Mouse (Mus musculus) myocyte (in vitro differentiated cells): ENCODE measurements around the gene Usf3. TPM values are rescaled to one million over a fixed set of nuclear protein-coding genes. Genes with fewer than 3 reads are reported as not detected.

ENCODE experiments used
- H3K27me3 ChIP-seq: one replicate; pipeline ENCODE4 v1.6.1; 2011; ENCODE audit not compliant: control insufficient read depth, insufficient read depth, insufficient read length
- H3K36me3 ChIP-seq: one replicate; pipeline ENCODE4 v1.6.1; 2011; ENCODE audit not compliant: control insufficient read depth, insufficient read depth
- H3K4me2 ChIP-seq: one replicate; pipeline ENCODE4 v1.6.1; 2011; ENCODE audit warnings: low read depth, control low read depth
- H3K4me3 ChIP-seq: one replicate; pipeline ENCODE4 v1.5.1; 2011; ENCODE audit warnings: mild to moderate bottlenecking, control low read depth, moderate library complexity
- H3K79me2 ChIP-seq: one replicate; pipeline ENCODE4 v1.6.1; 2011; ENCODE audit not compliant: control insufficient read depth, insufficient read depth
- H3ac ChIP-seq: one replicate; pipeline ENCODE4 v1.6.1; 2011; ENCODE audit not compliant: control insufficient read depth, insufficient read length
- CEBPB ChIP-seq: IDR thresholded peaks from 2 replicates; pipeline ENCODE4 v1.6.1; 2011; ENCODE audit warnings: mild to moderate bottlenecking, moderate library complexity; ENCODE audit not compliant: poor library complexity, insufficient read depth, severe bottlenecking
- E2F4 ChIP-seq: IDR thresholded peaks from one replicate; pipeline ENCODE4 v1.6.1; 2011; ENCODE audit warnings: mild to moderate bottlenecking, control low read depth, moderate library complexity; ENCODE audit not compliant: insufficient read depth
- MAX ChIP-seq: IDR thresholded peaks from one replicate; pipeline ENCODE4 v1.6.1; 2011; ENCODE audit warnings: low read depth, mild to moderate bottlenecking, control low read depth
- MYOD1 ChIP-seq, 3 experiments: IDR thresholded peaks; one replicate each; pipeline ENCODE4 v1.6.1; 2011; ENCODE audit warnings: control low read depth in 2 of 3, low read depth in 2 of 3, mild to moderate bottlenecking in 2 of 3, moderate library complexity in 1 of 3; ENCODE audit not compliant: insufficient read length in 2 of 3, control insufficient read depth in 1 of 3
- MYOG ChIP-seq, 3 experiments: IDR thresholded peaks; one replicate each; pipeline ENCODE4 v1.6.1; 2011; ENCODE audit warnings: control low read depth in 2 of 3, low read depth in 2 of 3, mild to moderate bottlenecking in 2 of 3; ENCODE audit not compliant: insufficient read length in 2 of 3, control insufficient read depth in 1 of 3, insufficient read depth in 1 of 3
- POLR2A ChIP-seq: IDR thresholded peaks from one replicate; pipeline ENCODE4 v1.6.1; 2011; ENCODE audit warnings: low read depth, mild to moderate bottlenecking, control low read depth, moderate library complexity; ENCODE audit not compliant: insufficient read length
- POLR2AphosphoS2 ChIP-seq: IDR thresholded peaks from one replicate; pipeline ENCODE4 v1.6.1; 2011; ENCODE audit warnings: low read depth, control low read depth; ENCODE audit not compliant: insufficient read length
- REST ChIP-seq: IDR thresholded peaks from one replicate; pipeline ENCODE4 v1.6.1; 2011; ENCODE audit warnings: mild to moderate bottlenecking, control low read depth, moderate library complexity; ENCODE audit not compliant: insufficient read depth, insufficient read length
- SRF ChIP-seq: IDR thresholded peaks from one replicate; pipeline ENCODE4 v1.6.1; 2011; ENCODE audit warnings: low read depth; ENCODE audit not compliant: control insufficient read depth, insufficient read length
- TCF12 ChIP-seq: IDR thresholded peaks from one replicate; pipeline ENCODE4 v1.6.1; 2011; ENCODE audit warnings: mild to moderate bottlenecking, control low read depth; ENCODE audit not compliant: poor library complexity, insufficient read depth, severe bottlenecking
- TCF3 ChIP-seq: IDR thresholded peaks from one replicate; pipeline ENCODE4 v1.6.1; 2011; ENCODE audit warnings: low read depth, control low read depth; ENCODE audit not compliant: insufficient read length
- USF1 ChIP-seq: IDR thresholded peaks from one replicate; pipeline ENCODE4 v1.6.1; 2011; ENCODE audit warnings: low read depth, mild to moderate bottlenecking, control low read depth, moderate library complexity
- polyA plus RNA-seq: library from polyadenylated mRNA; unstranded; fragments of >200 nt; fragmentation: generic; extraction: Trizol; gene quantifications from one replicate; pipeline ENCODE4 v1.2.1, GENCODE M21; 2012; ENCODE audit warnings: missing spikeins

Usf3 gene
- polyA plus RNA-seq, 1 experiment, result 3.5 TPM

- no peaks in the 10 kb centered on the region for H3K27me3 ChIP-seq
- peak overlapping the region; percentile 57 for H3K4me2 ChIP-seq
- H3K4me3 ChIP-seq, result no peak overlapping the region
- no peaks in the 10 kb centered on the region for H3K79me2 ChIP-seq
- no peaks in the 10 kb centered on the region for H3K36me3 ChIP-seq
- H3ac ChIP-seq, result no peak overlapping the region
- TF ChIP-seq SRF (no peak), MYOG (IDR thresholded peaks at IDR 0.05; ENCODE audit: control insufficient read depth in 1 of 3, insufficient read depth in 1 of 3, insufficient read length in 2 of 3, low read depth in 2 of 3) (peak in 1 of 3 experiments; percentile 15)
These were observed 81.7 kb downstream of the Usf3 start for GRCm38 (mm10) chr16:44254698-44255097.

- H3ac ChIP-seq, result no peak overlapping the region
- TF ChIP-seq MYOG (IDR thresholded peaks at IDR 0.05; ENCODE audit: control insufficient read depth in 1 of 3, insufficient read depth in 1 of 3, insufficient read length in 2 of 3, low read depth in 2 of 3) (no peak), MYOD1 (IDR thresholded peaks at IDR 0.05; ENCODE audit: control insufficient read depth in 1 of 3, insufficient read length in 2 of 3, low read depth in 2 of 3) (no peak), CEBPB (no peak), USF1 (no peak), E2F4 (no peak), POLR2A (no peak)
- no peaks in the 10 kb centered on the region for H3K79me2 ChIP-seq
- no peak overlapping the region for H3K4me3 ChIP-seq
- H3K36me3 ChIP-seq, result no peaks in the 10 kb centered on the region
- H3K4me2 ChIP-seq, result no peak overlapping the region
- H3K27me3 ChIP-seq, result no peaks in the 10 kb centered on the region
These were observed 84.4 kb downstream of the Usf3 start for GRCm38 (mm10) chr16:44257476-44257875.

- TF ChIP-seq TCF3 (no peak), MYOD1 (IDR thresholded peaks at IDR 0.05; ENCODE audit: control insufficient read depth in 1 of 3, insufficient read length in 2 of 3, low read depth in 2 of 3) (no peak), CEBPB (no peak), E2F4 (no peak)
- Histone ChIP-seq H3ac (no peak overlapping the region), H3K4me3 (no peak overlapping the region), H3K4me2 (no peak overlapping the region), H3K36me3 (no peaks in the 10 kb centered on the region), H3K27me3 (no peaks in the 10 kb centered on the region), H3K79me2 (no peaks in the 10 kb centered on the region)
These were observed 91.9 kb downstream of the Usf3 start for GRCm38 (mm10) chr16:44264916-44265315.

GRCm38 (mm10) chr16:44265562-44265961 is 92.5 kb downstream of the Usf3 start:
- TF ChIP-seq MYOD1 (IDR thresholded peaks at IDR 0.05; ENCODE audit: control insufficient read depth in 1 of 3, insufficient read length in 2 of 3, low read depth in 2 of 3) (no peak), E2F4 (no peak), MYOG (IDR thresholded peaks at IDR 0.05; ENCODE audit: control insufficient read depth in 1 of 3, insufficient read depth in 1 of 3, insufficient read length in 2 of 3, low read depth in 2 of 3) (no peak), TCF12 (no peak), POLR2AphosphoS2 (no peak), REST (no peak), USF1 (no peak), CEBPB (no peak), MAX (no peak), SRF (no peak), TCF3 (no peak), POLR2A (no peak)
- H3ac ChIP-seq, result no peak overlapping the region
- no peak overlapping the region for H3K4me2 ChIP-seq
- no peaks in the 10 kb centered on the region for H3K79me2 ChIP-seq
- no peaks in the 10 kb centered on the region for H3K27me3 ChIP-seq
- no peaks in the 10 kb centered on the region for H3K36me3 ChIP-seq
- no peak overlapping the region for H3K4me3 ChIP-seq

GRCm38 (mm10) chr16:44268541-44269215 is 95.6 kb downstream of the Usf3 start:
- Histone ChIP-seq H3K4me3 (no peak overlapping the region), H3K36me3 (no peaks in the 10 kb centered on the region), H3K79me2 (no peaks in the 10 kb centered on the region), H3K4me2 (no peak overlapping the region), H3K27me3 (no peaks in the 10 kb centered on the region), H3ac (no peak overlapping the region)
- TF ChIP-seq MYOG (IDR thresholded peaks at IDR 0.05; ENCODE audit: control insufficient read depth in 1 of 3, insufficient read depth in 1 of 3, insufficient read length in 2 of 3, low read depth in 2 of 3) (no peak), MAX (no peak), MYOD1 (IDR thresholded peaks at IDR 0.05; ENCODE audit: control insufficient read depth in 1 of 3, insufficient read length in 2 of 3, low read depth in 2 of 3) (no peak), E2F4 (no peak), CEBPB (no peak), TCF3 (no peak), SRF (no peak)
